Mouse (Mus musculus) urinary bladder, adult 2 months (tissue): ENCODE measurements around the gene Macrod2. TPM values are rescaled to one million over a fixed set of nuclear protein-coding genes. Genes with fewer than 3 reads are reported as not detected.

Experiments used
- DNase-seq: peaks from one replicate; pipeline ENCODE4 v3.0.0; 2022; ENCODE audit warnings: low spot score
- polyA plus RNA-seq: library from polyadenylated mRNA; depleted of rRNA; stranded (reverse); fragments of >200 nt; gene quantifications from 2 replicates; pipeline ENCODE4 v1.2.3, GENCODE M21; 2012

Macrod2 gene
- polyA plus RNA-seq, 1 experiment: 3.5 TPM

- no peak for DNase-seq
Observed at GRCm38 (mm10) chr2:141463946-141464345, 1068.8 kb downstream of the Macrod2 start.

GRCm38 (mm10) chr2:141472791-141473190 lies 1077.7 kb downstream of the Macrod2 start:
- DNase-seq: no peak

- no peak for DNase-seq
Observed at GRCm38 (mm10) chr2:141477585-141477984, 1082.5 kb downstream of the Macrod2 start.

GRCm38 (mm10) chr2:141490518-141490917 lies 1095.4 kb downstream of the Macrod2 start:
- DNase-seq: no peak

GRCm38 (mm10) chr2:141505451-141505850 lies 1110.3 kb downstream of the Macrod2 start:
- no peak for DNase-seq

GRCm38 (mm10) chr2:141507929-141508897 lies 1113.1 kb downstream of the Macrod2 start:
- DNase-seq: no peak

- no peak for DNase-seq
Observed at GRCm38 (mm10) chr2:141514976-141515375, 1119.9 kb downstream of the Macrod2 start.

- DNase-seq: no peak
Observed at GRCm38 (mm10) chr2:141522081-141522480, 1127.0 kb downstream of the Macrod2 start.

GRCm38 (mm10) chr2:141545877-141546276 lies 1150.8 kb downstream of the Macrod2 start:
- no peak for DNase-seq

GRCm38 (mm10) chr2:141551701-141552100 lies 1156.6 kb downstream of the Macrod2 start:
- DNase-seq: no peak

- no peak for DNase-seq
Observed at GRCm38 (mm10) chr2:141556747-141557146, 1161.6 kb downstream of the Macrod2 start.

GRCm38 (mm10) chr2:141558242-141558827 lies 1163.2 kb downstream of the Macrod2 start:
- DNase-seq: no peak

GRCm38 (mm10) chr2:141565986-141566385 lies 1170.9 kb downstream of the Macrod2 start:
- no peak for DNase-seq

GRCm38 (mm10) chr2:141571360-141571759 lies 1176.3 kb downstream of the Macrod2 start:
- no peak for DNase-seq

- DNase-seq: no peak
Observed at GRCm38 (mm10) chr2:141578206-141578605, 1183.1 kb downstream of the Macrod2 start.

- DNase-seq: no peak
Observed at GRCm38 (mm10) chr2:141582431-141582830, 1187.3 kb downstream of the Macrod2 start.

GRCm38 (mm10) chr2:141582933-141583332 lies 1187.8 kb downstream of the Macrod2 start:
- no peak for DNase-seq

- no peak for DNase-seq
Observed at GRCm38 (mm10) chr2:141587290-141587689, 1192.2 kb downstream of the Macrod2 start.

GRCm38 (mm10) chr2:141591326-141591725 lies 1196.2 kb downstream of the Macrod2 start:
- DNase-seq: no peak

- DNase-seq: no peak
Observed at GRCm38 (mm10) chr2:141594811-141595210, 1199.7 kb downstream of the Macrod2 start.

GRCm38 (mm10) chr2:141617721-141618120 lies 1222.6 kb downstream of the Macrod2 start:
- DNase-seq: no peak

GRCm38 (mm10) chr2:141618257-141618656 lies 1223.1 kb downstream of the Macrod2 start:
- DNase-seq: no peak

GRCm38 (mm10) chr2:141664051-141664450 lies 1268.9 kb downstream of the Macrod2 start:
- no peak for DNase-seq
